Mouse (Mus musculus): ENCODE results near the gene Ensa. TPM values are rescaled to one million over a fixed set of nuclear protein-coding genes. Genes with fewer than 3 reads are reported as not detected.
A peak's percentile ranks its signal among the peaks of the same experiment; 100 is the strongest.
"Not testable (repeated sequence)": the region's sequence is repeated elsewhere in the genome, so short reads cannot be mapped to it uniquely, and the experiment has no call there.

Gene Ensa
- polyA plus RNA-seq, 1 experiment from 2014 or later = 51.4 TPM

- no peak overlapping the region for H3K9ac ChIP-seq
- no peak overlapping the region for H3K27ac ChIP-seq (ENCODE audit: poor library complexity, severe bottlenecking)
- 85% methylated on average over 2 of the region's 2 CpGs for WGBS
- H3K4me3 ChIP-seq = no peak overlapping the region
- ATAC-seq (ENCODE audit: insufficient number of reproducible peaks, low FRiP score) = no peak
- peaks cover 10% of the 10 kb centered on the region for H3K4me1 ChIP-seq (replicated peaks)
- H3K9me3 ChIP-seq (replicated peaks) = no peaks in the 10 kb centered on the region
- H3K4me2 ChIP-seq = no peak overlapping the region
- H3K27me3 ChIP-seq (replicated peaks) = no peaks in the 10 kb centered on the region
- H3K36me3 ChIP-seq = peaks cover 27% of the 10 kb centered on the region
Measured at GRCm38 (mm10) chr3:95623551-95623950, 1.2 kb upstream of the Ensa start.

GRCm38 (mm10) chr3:95623991-95624515 is 740 bp upstream of the Ensa start:
- H3K27me3 ChIP-seq (replicated peaks); H3K9ac ChIP-seq; H3K9me3 ChIP-seq (replicated peaks); ATAC-seq (ENCODE audit: insufficient number of reproducible peaks, low FRiP score); H3K4me1 ChIP-seq (replicated peaks): not testable (repeated sequence)
- Histone ChIP-seq H3K4me2 (peak overlapping the region; percentile 65), H3K27ac (ENCODE audit: poor library complexity, severe bottlenecking) (peak overlapping the region; percentile 72), H3K4me3 (peak overlapping the region; percentile 70; the same call in 1 of the 2 replicates), H3K36me3 (peaks cover 31% of the 10 kb centered on the region)
- 69% methylated on average over 5 of the region's 5 CpGs for WGBS

GRCm38 (mm10) chr3:95627763-95628162 is 3.0 kb downstream of the Ensa start:
- Histone ChIP-seq H3K36me3 (peaks cover 56% of the 10 kb centered on the region), H3K4me2 (no peak overlapping the region), H3K27ac (ENCODE audit: poor library complexity, severe bottlenecking) (no peak overlapping the region), H3K9ac (no peak overlapping the region), H3K4me1 (replicated peaks) (peaks cover 14% of the 10 kb centered on the region), H3K27me3 (replicated peaks) (no peaks in the 10 kb centered on the region), H3K4me3 (no peak overlapping the region), H3K9me3 (replicated peaks) (no peaks in the 10 kb centered on the region)
- 78% methylated on average over 5 of the region's 5 CpGs for WGBS
- ATAC-seq (ENCODE audit: insufficient number of reproducible peaks, low FRiP score) = no peak

GRCm38 (mm10) chr3:95629755-95630154 is 5.0 kb downstream of the Ensa start:
- Histone ChIP-seq H3K4me2 (no peak overlapping the region), H3K4me3 (no peak overlapping the region), H3K9me3 (replicated peaks) (no peaks in the 10 kb centered on the region), H3K9ac (no peak overlapping the region), H3K36me3 (peaks cover 69% of the 10 kb centered on the region), H3K27ac (ENCODE audit: poor library complexity, severe bottlenecking) (no peak overlapping the region), H3K4me1 (replicated peaks) (peaks cover 14% of the 10 kb centered on the region), H3K27me3 (replicated peaks) (no peaks in the 10 kb centered on the region)
- 71% methylated on average over 4 of the region's 4 CpGs for WGBS
- no peak for ATAC-seq (ENCODE audit: insufficient number of reproducible peaks, low FRiP score)

GRCm38 (mm10) chr3:95630856-95631255 is 6.1 kb downstream of the Ensa start:
- Histone ChIP-seq H3K4me1 (replicated peaks) (peaks cover 10% of the 10 kb centered on the region), H3K27ac (ENCODE audit: poor library complexity, severe bottlenecking) (no peak overlapping the region), H3K36me3 (peaks cover 80% of the 10 kb centered on the region), H3K9me3 (replicated peaks) (no peaks in the 10 kb centered on the region), H3K4me3 (no peak overlapping the region), H3K9ac (no peak overlapping the region), H3K4me2 (no peak overlapping the region), H3K27me3 (replicated peaks) (no peaks in the 10 kb centered on the region)
- 75% methylated on average over 3 of the region's 3 CpGs for WGBS
- no peak for ATAC-seq (ENCODE audit: insufficient number of reproducible peaks, low FRiP score)

GRCm38 (mm10) chr3:95631304-95631703 is 6.5 kb downstream of the Ensa start:
- Histone ChIP-seq H3K36me3 (peaks cover 83% of the 10 kb centered on the region), H3K27me3 (replicated peaks) (no peaks in the 10 kb centered on the region), H3K27ac (ENCODE audit: poor library complexity, severe bottlenecking) (no peak overlapping the region), H3K4me1 (replicated peaks) (peaks cover 8% of the 10 kb centered on the region), H3K4me3 (no peak overlapping the region), H3K4me2 (no peak overlapping the region), H3K9me3 (replicated peaks) (no peaks in the 10 kb centered on the region), H3K9ac (no peak overlapping the region)
- no peak for ATAC-seq (ENCODE audit: insufficient number of reproducible peaks, low FRiP score)
- WGBS = 75% methylated on average over 6 of the region's 6 CpGs

- no peaks in the 10 kb centered on the region for H3K9me3 ChIP-seq (replicated peaks)
- no peaks in the 10 kb centered on the region for H3K27me3 ChIP-seq (replicated peaks)
- H3K27ac ChIP-seq (ENCODE audit: poor library complexity, severe bottlenecking) = peak overlapping the region; percentile 10; the same call in 1 of the 2 replicates
- H3K9ac ChIP-seq = 0 out of 2 replicates have a peak overlapping the region, but pooled peaks have one; percentile 4
- H3K4me1 ChIP-seq (replicated peaks) = 0 out of 2 replicates have a peak, but pooled peaks cover 7% of the 10 kb centered on the region
- ATAC-seq (ENCODE audit: insufficient number of reproducible peaks, low FRiP score) = no peak
- no peak overlapping the region for H3K4me3 ChIP-seq
- WGBS = 65% methylated on average over 12 of the region's 12 CpGs
- H3K4me2 ChIP-seq = no peak overlapping the region
- peaks cover 82% of the 10 kb centered on the region for H3K36me3 ChIP-seq
Measured at GRCm38 (mm10) chr3:95632648-95633588, 8.1 kb downstream of the Ensa start.

- Histone ChIP-seq H3K4me3 (no peak overlapping the region), H3K27me3 (replicated peaks) (no peaks in the 10 kb centered on the region), H3K9ac (no peak overlapping the region), H3K36me3 (peaks cover 78% of the 10 kb centered on the region), H3K4me2 (no peak overlapping the region), H3K4me1 (replicated peaks) (0 out of 2 replicates have a peak, but pooled peaks cover 7% of the 10 kb centered on the region), H3K27ac (ENCODE audit: poor library complexity, severe bottlenecking) (no peak overlapping the region), H3K9me3 (replicated peaks) (no peaks in the 10 kb centered on the region)
- ATAC-seq (ENCODE audit: insufficient number of reproducible peaks, low FRiP score) = no peak
- 66% methylated on average over 4 of the region's 4 CpGs for WGBS
Measured at GRCm38 (mm10) chr3:95635636-95636035, 10.8 kb downstream of the Ensa start.

- H3K27me3 ChIP-seq (replicated peaks) = no peaks in the 10 kb centered on the region
- H3K4me3 ChIP-seq = no peak overlapping the region
- H3K9me3 ChIP-seq (replicated peaks) = no peaks in the 10 kb centered on the region
- H3K36me3 ChIP-seq = peaks cover 78% of the 10 kb centered on the region
- no peak overlapping the region for H3K9ac ChIP-seq
- no peak overlapping the region for H3K4me2 ChIP-seq
- no peak for ATAC-seq (ENCODE audit: insufficient number of reproducible peaks, low FRiP score)
- 0 out of 2 replicates have a peak, but pooled peaks cover 7% of the 10 kb centered on the region for H3K4me1 ChIP-seq (replicated peaks)
- H3K27ac ChIP-seq (ENCODE audit: poor library complexity, severe bottlenecking) = no peak overlapping the region
- WGBS = 60% methylated on average over 4 of the region's 4 CpGs
Measured at GRCm38 (mm10) chr3:95636072-95636471, 11.3 kb downstream of the Ensa start.

- H3K4me1 ChIP-seq (replicated peaks) = 0 out of 2 replicates have a peak, but pooled peaks cover 4% of the 10 kb centered on the region
- H3K4me2 ChIP-seq = no peak overlapping the region
- 90% methylated on average over 1 of the region's 1 CpGs for WGBS
- H3K36me3 ChIP-seq = peaks cover 57% of the 10 kb centered on the region
- H3K27me3 ChIP-seq (replicated peaks) = no peaks in the 10 kb centered on the region
- no peak overlapping the region for H3K27ac ChIP-seq (ENCODE audit: poor library complexity, severe bottlenecking)
- H3K9me3 ChIP-seq (replicated peaks) = no peaks in the 10 kb centered on the region
- no peak overlapping the region for H3K4me3 ChIP-seq
- ATAC-seq (ENCODE audit: insufficient number of reproducible peaks, low FRiP score) = no peak
- H3K9ac ChIP-seq = no peak overlapping the region
Measured at GRCm38 (mm10) chr3:95639694-95640093, 14.9 kb downstream of the Ensa start.

- peaks cover 6% of the 10 kb centered on the region; the same call in 1 of the 2 replicates for H3K4me1 ChIP-seq (replicated peaks)
- 74% methylated on average over 7 of the region's 7 CpGs for WGBS
- H3K4me2 ChIP-seq = no peak overlapping the region
- no peak overlapping the region for H3K4me3 ChIP-seq
- no peak overlapping the region for H3K9ac ChIP-seq
- H3K36me3 ChIP-seq = peaks cover 27% of the 10 kb centered on the region
- H3K9me3 ChIP-seq (replicated peaks) = no peaks in the 10 kb centered on the region
- H3K27ac ChIP-seq (ENCODE audit: poor library complexity, severe bottlenecking) = no peak overlapping the region
- H3K27me3 ChIP-seq (replicated peaks) = no peaks in the 10 kb centered on the region
- no peak for ATAC-seq (ENCODE audit: insufficient number of reproducible peaks, low FRiP score)
Measured at GRCm38 (mm10) chr3:95643097-95643496, 18.3 kb downstream of the Ensa start.

Measured in heart, embryonic 12.5 days (tissue).